Comparison of ENCODE assay signal across 18 mouse cellular contexts in genomic region chr19:56296668-56297067, GRCm38 (mm10). TPM values are rescaled to one million over a fixed set of nuclear protein-coding genes. Genes with fewer than 3 reads are reported as not detected.
"Had no signal": no experiment of that assay in that cellular context is flagged by ENCODE, and none has a peak within 500 bp of the region (broad histone marks: within the 10 kb centered on the region; RNA-seq: fewer than 3 reads in every experiment).

No protein-coding gene starts in this region.

- H3K27me3 ChIP-seq: limb, embryonic 15.5 days had no signal

- H3K36me3 ChIP-seq: limb, embryonic 12.5 days; limb, embryonic 15.5 days had no signal

- H3K27ac ChIP-seq: limb, embryonic 12.5 days; limb, embryonic 15.5 days; liver, embryonic 14.5 days; macrophage had no signal

- H3K9me3 ChIP-seq: limb, embryonic 12.5 days; limb, embryonic 15.5 days had no signal

- H3K4me3 ChIP-seq: limb, embryonic 12.5 days; limb, embryonic 15.5 days had no signal

- H3K9ac ChIP-seq: limb, embryonic 12.5 days; limb, embryonic 15.5 days; liver, embryonic 14.5 days; liver, postnatal 0 days; lung, embryonic 14.5 days had no signal

- DNase-seq: kidney, postnatal 14 days; kidney, postnatal 4 days; left cerebral cortex, postnatal 4 days; liver, postnatal 0 days; lung, embryonic 14.5 days; midbrain, embryonic 14.5 days; right cerebral cortex, adult 18-20 months; right cerebral cortex, postnatal 14 days; right cerebral cortex, postnatal 4 days; thymus, postnatal 25 days had no signal

- ATAC-seq: liver, postnatal 0 days; lung, postnatal 0 days had no signal

- H3K4me2 ChIP-seq: limb, embryonic 12.5 days; limb, embryonic 15.5 days; liver, embryonic 11.5 days; lung, embryonic 14.5 days; midbrain, embryonic 11.5 days had no signal

RNA-seq across cellular contexts. Expression of gene Habp2, which starts 9.7 kb away (rescaled TPM):
- polyA plus RNA-seq: limb, embryonic 12.5 days; macrophage; midbrain, embryonic 11.5 days; midbrain, embryonic 14.5 days; neural tube, embryonic 11.5 days had no signal
